Mouse (Mus musculus) midbrain, embryonic 10.5 days (tissue): ENCODE measurements around the gene AI597479. TPM values are rescaled to one million over a fixed set of nuclear protein-coding genes. Genes with fewer than 3 reads are reported as not detected.
A peak's percentile ranks its signal among the peaks of the same experiment; 100 is the strongest.

ENCODE experiments used
- DNase-seq: peaks from one replicate; pipeline ENCODE4 v3.0.0-alpha.2; 2017; ENCODE audit warnings: low spot score
- H3K27ac ChIP-seq: fragments of 300-500 bp; sonication (generic); replicated peaks from 2 replicates; pipeline ENCODE4 v1.5.1; 2016; ENCODE audit warnings: mild to moderate bottlenecking
- H3K27me3 ChIP-seq: fragments of 300-500 bp; sonication (generic); 2 replicates; pipeline ENCODE4 v1.6.1; 2016; ENCODE audit warnings: low read depth, mild to moderate bottlenecking; ENCODE audit not compliant: poor library complexity, severe bottlenecking
- H3K36me3 ChIP-seq: fragments of 300-500 bp; sonication (generic); 2 replicates; pipeline ENCODE4 v1.6.1; 2016; ENCODE audit warnings: mild to moderate bottlenecking, moderate library complexity
- H3K4me1 ChIP-seq: fragments of 300-500 bp; sonication (generic); 2 replicates; pipeline ENCODE4 v1.6.1; 2016
- H3K4me3 ChIP-seq: fragments of 300-500 bp; sonication (generic); 2 replicates; pipeline ENCODE4 v1.5.1; 2016; ENCODE audit warnings: mild to moderate bottlenecking, moderate library complexity
- H3K9me3 ChIP-seq: fragments of 300-500 bp; sonication (generic); replicated peaks from 2 replicates; pipeline ENCODE4 v1.6.1; 2016; ENCODE audit warnings: mild to moderate bottlenecking
- WGBS: fragments of 180-500 bp; shearing (Covaris S2); methylation state at CpG from one replicate; pipeline ENCODE4 v1.1.7; 2016; 5-methylcytosine and 5-hydroxymethylcytosine counted together
- polyA plus RNA-seq: library from polyadenylated mRNA; unstranded; fragments of >200 nt; fragmentation: Nextera tagmentation; extraction: Ambion mirVana; gene quantifications from 2 replicates; pipeline ENCODE4 v1.2.1, GENCODE M21; 2016

AI597479 gene
- 41.3 and 43.8 TPM in 2 replicates for polyA plus RNA-seq

DNA sequence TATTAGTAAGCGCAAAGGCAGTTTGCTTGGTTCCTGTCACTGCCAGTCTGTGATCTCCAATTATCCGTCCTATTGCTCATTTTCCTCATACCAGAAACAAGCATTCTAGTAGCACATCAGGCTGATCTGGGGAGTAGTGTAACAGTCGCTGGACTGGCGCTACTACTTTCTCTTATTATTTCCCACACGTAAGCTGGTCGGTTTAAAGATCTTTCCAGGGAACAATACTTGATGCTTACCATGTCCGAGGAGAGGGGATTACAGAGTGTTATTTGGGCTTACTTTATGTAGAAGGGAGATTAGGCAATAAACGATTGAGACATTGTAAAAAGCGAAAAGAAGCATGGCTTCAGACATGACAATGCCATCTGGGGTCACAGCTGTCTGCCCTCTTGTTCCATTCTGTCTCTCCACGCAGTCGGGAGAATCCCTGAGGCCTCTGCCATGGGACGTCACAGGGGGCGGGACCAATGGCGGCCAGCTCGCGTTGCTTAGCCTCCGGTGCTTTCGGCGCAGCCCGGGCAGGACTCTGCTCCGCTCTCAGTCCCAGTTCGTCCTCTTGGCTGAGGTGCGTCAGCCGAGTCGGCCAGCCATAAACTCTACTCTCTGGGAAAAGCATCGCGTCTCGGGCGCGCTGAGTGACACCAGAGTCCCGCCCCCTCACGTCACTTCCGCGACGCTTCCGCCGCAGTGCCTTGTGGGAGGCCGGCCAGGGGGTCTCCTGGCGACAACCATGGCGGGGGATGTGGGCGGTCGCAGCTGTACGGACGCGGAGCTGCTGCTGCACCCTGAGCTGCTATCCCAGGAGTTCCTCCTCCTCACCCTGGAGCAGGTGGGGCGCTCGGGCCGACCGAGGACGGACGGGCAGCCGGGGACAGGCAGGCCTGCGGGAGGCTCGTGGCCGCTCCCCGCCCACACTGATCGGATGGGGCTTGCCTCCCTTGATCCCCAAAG lies at the start of gene AI597479, which contains the start of gene Tgfbrap1:
AI597479 (plus strand) TSS at position 680 of the 954 bp plus-strand sequence.
Tgfbrap1 (minus strand) TSS at position 607 of the 954 bp plus-strand sequence.
- H3K27ac ChIP-seq, result peak within 1 kb of the TSS; percentile 95
- peak; percentile 95 for DNase-seq
- under 1% methylated on average over 57 of the region's 57 CpGs for WGBS
- H3K4me1 ChIP-seq, result peaks cover 21% of the 10 kb centered on the region
- peaks cover 24% of the 10 kb centered on the region for H3K36me3 ChIP-seq
- peak within 1 kb of the TSS; percentile 92 for H3K4me3 ChIP-seq
- H3K27me3 ChIP-seq, result peaks cover 22% of the 10 kb centered on the region; the same call in 1 of the 2 replicates
- no peaks in the 10 kb centered on the region for H3K9me3 ChIP-seq

DNA sequence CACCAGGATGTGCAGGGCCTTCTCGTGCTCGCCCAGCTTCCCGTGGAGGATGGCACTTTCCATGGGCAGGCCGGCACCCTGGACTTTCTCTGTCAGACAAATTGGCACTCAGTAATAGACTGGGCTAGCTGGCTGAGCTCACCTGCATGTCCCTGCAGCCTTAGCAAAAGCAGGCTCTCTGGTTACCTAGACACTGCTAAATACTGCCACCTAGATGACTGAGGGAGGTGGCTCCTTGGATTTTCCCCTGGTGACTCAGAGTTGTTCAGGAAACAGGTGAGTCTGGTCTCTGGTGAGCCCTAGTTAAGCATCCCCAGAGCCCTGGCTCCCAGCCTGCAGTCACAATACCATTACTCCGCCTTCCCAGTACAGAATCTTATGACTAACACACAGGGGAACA lies 46.6 kb upstream of the AI597479 start:
- H3K4me1 ChIP-seq, result no peaks in the 10 kb centered on the region; the same call in 1 of the 2 replicates
- H3K27me3 ChIP-seq, result no peaks in the 10 kb centered on the region
- H3K36me3 ChIP-seq, result peaks cover 76% of the 10 kb centered on the region
- no peak overlapping the region for H3K27ac ChIP-seq
- H3K9me3 ChIP-seq, result no peaks in the 10 kb centered on the region
- H3K4me3 ChIP-seq, result no peak overlapping the region
- DNase-seq, result no peak
- 90% methylated on average over 5 of the region's 5 CpGs for WGBS

GRCm38 (mm10) chr1:43065615-43066310 lies 32.7 kb upstream of the AI597479 start:
- H3K9me3 ChIP-seq, result no peaks in the 10 kb centered on the region
- H3K4me1 ChIP-seq, result no peaks in the 10 kb centered on the region
- WGBS, result 54% methylated on average over 9 of the region's 9 CpGs
- no peak overlapping the region for H3K4me3 ChIP-seq
- no peak overlapping the region for H3K27ac ChIP-seq
- H3K27me3 ChIP-seq, result no peaks in the 10 kb centered on the region
- DNase-seq, result peak; percentile 74
- H3K36me3 ChIP-seq, result peaks cover 56% of the 10 kb centered on the region

GRCm38 (mm10) chr1:43066573-43066972 lies 31.9 kb upstream of the AI597479 start:
- no peaks in the 10 kb centered on the region for H3K27me3 ChIP-seq
- H3K4me1 ChIP-seq, result no peaks in the 10 kb centered on the region
- H3K4me3 ChIP-seq, result no peak overlapping the region
- WGBS, result 86% methylated on average over 8 of the region's 8 CpGs
- peaks cover 55% of the 10 kb centered on the region for H3K36me3 ChIP-seq
- no peak for DNase-seq
- no peak overlapping the region for H3K27ac ChIP-seq
- no peaks in the 10 kb centered on the region for H3K9me3 ChIP-seq

GRCm38 (mm10) chr1:43067551-43067950 lies 31.0 kb upstream of the AI597479 start:
- Histone ChIP-seq H3K4me1 (no peaks in the 10 kb centered on the region), H3K4me3 (no peak overlapping the region), H3K9me3 (no peaks in the 10 kb centered on the region), H3K27me3 (no peaks in the 10 kb centered on the region), H3K27ac (no peak overlapping the region), H3K36me3 (peaks cover 48% of the 10 kb centered on the region)
- 77% methylated on average over 7 of the region's 7 CpGs for WGBS
- DNase-seq, result no peak

GRCm38 (mm10) chr1:43070726-43071125 lies 27.8 kb upstream of the AI597479 start:
- Histone ChIP-seq H3K36me3 (peaks cover 45% of the 10 kb centered on the region), H3K4me3 (no peak overlapping the region), H3K27ac (no peak overlapping the region), H3K27me3 (no peaks in the 10 kb centered on the region), H3K9me3 (no peaks in the 10 kb centered on the region), H3K4me1 (no peaks in the 10 kb centered on the region)
- 86% methylated on average over 5 of the region's 5 CpGs for WGBS
- no peak for DNase-seq

DNA sequence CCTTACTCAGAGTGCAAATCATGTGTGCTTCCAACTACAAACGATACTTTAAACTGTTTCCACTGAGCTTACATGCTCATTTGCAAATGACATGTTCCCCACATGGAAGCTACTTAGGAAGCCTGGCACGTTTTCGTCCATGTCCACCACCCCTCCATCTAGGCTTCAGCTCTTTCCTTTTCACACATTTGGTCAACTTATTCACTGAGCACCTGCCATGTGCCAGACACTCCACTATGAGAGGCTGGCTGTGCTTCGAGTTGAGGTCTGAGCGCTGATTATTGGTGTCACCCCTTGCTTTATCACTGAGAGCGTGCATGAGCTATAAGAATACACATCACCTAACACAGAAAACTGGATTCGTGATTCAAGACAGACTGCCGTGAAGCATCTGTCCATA lies 26.5 kb upstream of the AI597479 start:
- DNase-seq, result no peak
- 95% methylated on average over 8 of the region's 8 CpGs for WGBS
- no peaks in the 10 kb centered on the region for H3K4me1 ChIP-seq
- peaks cover 44% of the 10 kb centered on the region for H3K36me3 ChIP-seq
- no peaks in the 10 kb centered on the region for H3K9me3 ChIP-seq
- H3K27ac ChIP-seq, result no peak overlapping the region
- H3K27me3 ChIP-seq, result no peaks in the 10 kb centered on the region
- no peak overlapping the region for H3K4me3 ChIP-seq

- WGBS, result 74% methylated on average over 1 of the region's 1 CpGs
- no peak overlapping the region for H3K4me3 ChIP-seq
- H3K4me1 ChIP-seq, result no peaks in the 10 kb centered on the region
- peaks cover 39% of the 10 kb centered on the region for H3K36me3 ChIP-seq
- no peaks in the 10 kb centered on the region for H3K27me3 ChIP-seq
- no peaks in the 10 kb centered on the region for H3K9me3 ChIP-seq
- no peak for DNase-seq
- H3K27ac ChIP-seq, result no peak overlapping the region
These were observed 25.9 kb upstream of the AI597479 start for GRCm38 (mm10) chr1:43072561-43072960.

DNA sequence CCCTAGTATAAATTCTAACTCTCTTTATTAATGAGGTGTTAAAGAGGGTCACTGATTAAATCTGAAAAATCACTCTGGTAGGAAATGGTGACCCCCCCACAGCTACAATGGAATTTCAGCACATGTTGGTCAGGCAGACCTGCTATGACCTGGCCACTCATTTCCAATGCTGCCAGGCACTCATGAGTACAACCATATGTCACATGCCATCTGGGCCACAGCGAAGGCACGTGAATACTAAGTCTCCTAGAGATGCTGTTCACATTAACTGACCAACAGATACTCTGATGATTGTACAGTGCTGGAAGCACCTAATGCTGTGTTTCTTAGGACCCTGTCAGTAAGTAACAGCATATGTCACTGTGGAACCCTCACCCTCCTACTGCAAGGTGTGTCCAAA lies 23.7 kb upstream of the AI597479 start:
- H3K36me3 ChIP-seq, result peaks cover 39% of the 10 kb centered on the region
- H3K27ac ChIP-seq, result no peak overlapping the region
- H3K4me1 ChIP-seq, result no peaks in the 10 kb centered on the region
- no peak overlapping the region for H3K4me3 ChIP-seq
- whole genome bisulfite sequencing, result 94% methylated on average over 2 of the region's 2 CpGs
- H3K9me3 ChIP-seq, result no peaks in the 10 kb centered on the region
- no peak for DNase-seq
- no peaks in the 10 kb centered on the region for H3K27me3 ChIP-seq

DNA sequence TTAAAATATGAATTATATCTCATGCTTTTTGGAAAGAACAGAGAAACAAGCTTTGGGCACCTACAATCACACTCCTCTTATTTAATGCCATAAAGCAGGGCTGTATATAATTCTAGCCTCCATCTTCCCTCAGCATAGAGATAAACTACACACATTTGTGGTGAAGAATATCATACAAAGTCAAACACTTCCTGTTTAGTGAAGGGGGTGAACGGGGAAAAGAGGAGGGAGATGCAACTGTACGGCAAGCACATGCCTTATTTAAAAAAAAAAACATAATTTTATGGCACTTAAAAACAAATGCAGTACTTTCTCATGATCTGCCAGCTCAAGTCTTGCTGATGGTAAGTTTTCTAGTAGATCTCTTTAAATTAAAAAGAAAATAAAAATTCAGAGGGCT lies 20.4 kb upstream of the AI597479 start:
- Histone ChIP-seq H3K4me1 (no peaks in the 10 kb centered on the region), H3K9me3 (no peaks in the 10 kb centered on the region), H3K27ac (no peak overlapping the region), H3K4me3 (no peak overlapping the region), H3K36me3 (peaks cover 25% of the 10 kb centered on the region), H3K27me3 (no peaks in the 10 kb centered on the region)
- 93% methylated on average over 2 of the region's 2 CpGs for WGBS
- DNase-seq, result no peak

GRCm38 (mm10) chr1:43082946-43083345 lies 15.6 kb upstream of the AI597479 start:
- no peak overlapping the region for H3K4me3 ChIP-seq
- peaks cover 13% of the 10 kb centered on the region for H3K36me3 ChIP-seq
- WGBS, result 90% methylated on average over 5 of the region's 5 CpGs
- no peaks in the 10 kb centered on the region for H3K27me3 ChIP-seq
- H3K27ac ChIP-seq, result no peak overlapping the region
- H3K4me1 ChIP-seq, result peaks cover 5% of the 10 kb centered on the region; the same call in 1 of the 2 replicates
- no peaks in the 10 kb centered on the region; the same call in 1 of the 2 replicates for H3K9me3 ChIP-seq
- no peak for DNase-seq

GRCm38 (mm10) chr1:43090418-43090817 lies 8.1 kb upstream of the AI597479 start:
- Histone ChIP-seq H3K4me3 (no peak overlapping the region), H3K36me3 (peaks cover 6% of the 10 kb centered on the region; the same call in 1 of the 2 replicates), H3K27ac (no peak overlapping the region), H3K9me3 (no peaks in the 10 kb centered on the region; the same call in 1 of the 2 replicates), H3K4me1 (peaks cover 24% of the 10 kb centered on the region), H3K27me3 (peaks cover 4% of the 10 kb centered on the region; the same call in 1 of the 2 replicates)
- 87% methylated on average over 1 of the region's 1 CpGs for WGBS
- DNase-seq, result no peak
